Mouse (Mus musculus) adipocyte (in vitro differentiated cells): ENCODE measurements around the gene Rpl13a.
"Not testable (repeated sequence)": the region's sequence is repeated elsewhere in the genome, so short reads cannot be mapped to it uniquely, and the experiment has no call there.

Source experiments
- DNase-seq: peaks from one replicate; pipeline ENCODE4 v3.0.0-alpha.2; 2016; ENCODE audit warnings: low spot score

The Rpl13a gene

DNA sequence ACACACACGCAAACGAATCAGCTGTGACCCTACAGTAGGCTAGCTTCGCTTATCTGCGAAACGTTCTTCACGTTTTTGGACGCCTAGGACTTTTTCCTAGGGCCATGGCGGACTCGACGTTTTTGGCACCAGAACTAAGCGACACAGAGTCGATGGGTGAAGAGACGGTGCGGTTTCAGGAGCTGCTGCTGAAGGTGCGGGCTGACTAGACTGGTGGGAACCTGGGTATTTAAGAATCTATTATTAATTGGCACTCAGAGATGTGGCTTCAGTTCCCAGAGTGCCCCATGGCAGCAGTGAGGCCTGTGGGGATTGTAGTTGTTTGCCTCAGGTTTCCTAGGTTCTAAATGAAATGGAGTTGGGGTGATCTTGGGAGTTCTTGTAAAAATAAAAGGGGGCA is 27.6 kb upstream of the Rpl13a start:
- DNase-seq = no peak

DNA sequence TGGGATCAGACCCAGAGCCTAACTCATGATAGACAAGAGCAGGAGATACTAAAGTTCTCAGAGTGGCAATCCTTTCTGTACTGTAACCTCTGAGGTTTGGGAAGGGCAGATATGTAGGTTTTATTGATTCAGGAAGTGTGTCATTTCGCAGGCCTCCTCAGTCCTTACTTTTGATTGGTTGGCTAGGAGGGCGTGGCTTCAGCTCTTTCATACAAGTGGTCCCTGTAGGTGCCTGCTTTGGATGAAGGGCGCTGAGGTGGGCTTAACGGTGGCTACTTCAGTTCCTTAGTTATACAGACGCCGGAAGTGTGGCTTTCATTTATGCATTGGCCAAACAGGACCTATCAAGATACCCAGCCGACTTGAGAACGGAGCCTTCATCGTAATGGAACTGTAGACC is 27.0 kb upstream of the Rpl13a start:
- no peak for DNase-seq

DNA sequence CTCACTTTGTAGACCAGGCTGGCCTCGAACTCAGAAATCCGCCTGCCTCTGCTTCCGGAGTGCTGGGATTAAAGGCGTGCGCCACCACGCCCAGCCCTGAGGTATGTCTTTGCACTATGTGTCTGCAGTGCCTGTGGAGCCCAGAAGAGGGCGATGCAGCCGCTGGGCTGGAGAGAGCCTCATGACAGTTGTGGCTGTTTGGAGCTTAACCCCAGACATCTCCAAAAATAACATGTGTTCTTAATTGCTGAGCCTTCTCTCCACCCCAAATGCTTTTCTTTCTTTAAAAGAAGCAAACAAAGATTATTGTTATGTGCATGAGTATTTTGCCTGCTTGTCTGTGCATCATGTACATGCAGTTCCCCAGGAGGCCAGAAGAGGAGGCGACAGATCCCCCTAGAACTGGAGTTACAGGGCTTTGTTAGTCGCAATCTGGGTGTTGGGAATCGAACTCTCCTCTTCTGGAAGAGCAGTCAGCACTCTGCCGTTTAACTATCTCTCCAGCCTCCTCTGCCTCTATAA is 26.5 kb upstream of the Rpl13a start:
- DNase-seq = peak; percentile 62

DNA sequence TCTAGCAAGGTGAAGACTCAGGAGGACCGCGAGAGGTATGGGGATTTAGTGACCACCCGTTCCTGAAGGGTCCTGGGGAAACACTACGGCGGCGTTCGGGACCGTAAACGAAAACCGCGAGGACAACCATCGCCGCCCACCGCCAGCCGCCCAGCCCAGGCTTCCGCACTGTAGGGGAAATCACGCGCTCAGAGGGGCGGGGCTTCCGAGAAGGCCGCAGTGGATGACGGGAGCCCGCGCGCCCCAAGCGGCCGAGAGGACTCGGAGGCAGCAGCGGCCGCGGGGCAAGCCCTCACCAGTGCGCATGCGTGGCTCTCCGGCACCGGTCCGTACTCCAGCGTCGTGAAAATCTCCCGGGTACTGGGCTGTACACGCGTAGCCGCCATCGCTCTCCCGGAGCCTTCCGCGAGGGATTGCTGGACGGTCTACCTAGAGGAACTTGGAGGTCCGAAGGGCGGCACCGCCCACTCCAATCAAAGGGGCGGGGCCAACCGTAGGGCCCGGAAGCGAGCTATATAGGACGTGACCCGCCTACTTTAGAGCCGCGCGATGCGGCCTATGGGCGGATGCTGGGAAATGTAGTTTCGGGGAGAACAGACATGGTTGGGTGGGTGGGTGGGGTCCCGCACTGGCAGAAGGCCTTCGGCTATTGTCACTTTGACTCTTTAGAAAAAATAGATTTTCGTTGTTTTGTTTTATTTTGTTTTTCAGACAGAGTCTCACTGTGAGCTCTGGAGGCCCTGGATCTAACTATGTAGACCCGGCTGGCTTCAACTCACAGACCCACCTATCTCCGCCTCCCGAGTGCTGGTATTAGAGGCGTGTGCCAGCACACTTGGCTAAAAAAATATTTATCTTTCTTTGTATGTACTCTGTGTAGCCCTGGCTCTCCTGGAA is 25.8 kb upstream of the Rpl13a start, which contains the start of the genes Pih1d1 and Aldh16a1:
Gene Pih1d1, plus strand, starts transcription at position 208 of the 897 bp plus-strand sequence.
Gene Aldh16a1, minus strand, starts transcription at position 489 of the 897 bp plus-strand sequence.
- DNase-seq = peak; percentile 93

DNA sequence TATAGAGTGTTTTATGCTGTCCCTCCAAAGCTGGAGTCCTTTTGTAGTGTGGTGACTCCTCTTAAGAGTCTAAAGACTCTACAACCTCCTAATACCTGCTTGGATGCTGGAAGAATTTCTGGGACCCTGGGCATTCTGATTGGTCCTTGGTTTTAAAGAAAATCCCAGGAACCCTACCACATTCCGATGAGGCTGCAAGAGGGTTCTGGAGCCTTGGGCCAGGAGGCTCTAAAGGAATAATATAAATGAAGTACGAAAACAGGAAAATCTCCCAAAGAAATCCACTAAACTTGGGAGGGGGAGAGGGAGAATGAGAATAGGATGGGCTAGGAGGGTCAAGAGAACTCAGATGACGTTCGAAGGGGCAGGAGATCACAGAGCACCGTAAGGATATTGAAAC is 25.0 kb upstream of the Rpl13a start:
- peak; percentile 8 for DNase-seq

DNA sequence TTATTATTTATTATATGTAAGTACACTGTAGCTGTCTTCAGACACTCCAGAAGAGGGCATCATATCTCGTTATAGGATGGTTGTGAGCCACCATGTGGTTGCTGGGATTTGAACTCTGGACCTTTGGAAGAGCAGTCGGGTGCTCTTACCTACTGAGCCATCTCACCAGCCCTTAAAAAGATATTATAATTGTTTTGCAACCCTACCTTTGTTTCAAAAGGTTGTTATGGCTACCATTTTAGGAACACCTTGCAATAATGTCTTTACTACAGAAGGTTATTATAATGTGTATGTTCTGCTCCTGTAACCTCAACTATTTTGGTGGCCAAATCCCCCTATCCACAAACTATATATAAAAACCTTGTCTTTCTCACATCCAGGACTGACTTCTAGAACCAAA is 24.5 kb upstream of the Rpl13a start:
- DNase-seq = not testable (repeated sequence)

DNA sequence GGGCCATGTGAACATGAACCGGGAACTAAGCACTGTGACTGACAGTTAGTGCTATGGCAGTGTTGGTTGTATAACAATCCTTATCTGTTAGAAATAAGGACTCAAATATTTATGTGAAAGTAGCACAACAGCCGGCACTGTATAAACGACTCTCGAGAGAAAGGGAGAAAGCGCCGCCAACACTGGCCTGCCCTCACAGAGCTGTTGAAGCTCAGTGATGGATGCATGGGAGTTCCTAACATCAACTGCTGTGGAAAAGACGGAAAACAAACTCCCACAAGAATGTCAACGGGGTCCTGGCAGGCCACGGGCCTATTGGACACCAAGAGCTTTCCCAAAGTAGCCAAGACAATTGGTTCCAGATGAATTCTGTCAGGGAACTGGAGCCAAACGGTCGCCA is 22.7 kb upstream of the Rpl13a start:
- DNase-seq = peak; percentile 56

DNA sequence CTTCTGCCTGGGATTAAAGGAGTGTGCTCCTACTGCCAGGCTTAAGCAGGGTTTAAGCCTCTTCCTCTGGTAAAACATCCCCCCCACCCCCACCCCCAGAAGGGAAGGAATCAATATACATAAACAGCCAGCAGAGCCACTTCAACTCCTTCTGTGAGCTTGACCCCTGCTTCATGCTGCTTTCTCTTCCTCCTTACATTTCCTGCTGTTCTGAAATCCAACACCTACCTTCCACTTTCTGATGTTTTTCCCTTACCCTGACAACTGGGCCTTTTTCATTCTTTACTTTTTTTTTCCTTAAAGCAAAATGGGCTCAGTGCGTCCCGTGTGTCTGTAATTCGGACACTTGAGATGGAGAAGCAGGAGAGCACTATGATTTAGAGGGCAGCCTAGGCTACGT is 21.8 kb upstream of the Rpl13a start:
- no peak for DNase-seq

DNA sequence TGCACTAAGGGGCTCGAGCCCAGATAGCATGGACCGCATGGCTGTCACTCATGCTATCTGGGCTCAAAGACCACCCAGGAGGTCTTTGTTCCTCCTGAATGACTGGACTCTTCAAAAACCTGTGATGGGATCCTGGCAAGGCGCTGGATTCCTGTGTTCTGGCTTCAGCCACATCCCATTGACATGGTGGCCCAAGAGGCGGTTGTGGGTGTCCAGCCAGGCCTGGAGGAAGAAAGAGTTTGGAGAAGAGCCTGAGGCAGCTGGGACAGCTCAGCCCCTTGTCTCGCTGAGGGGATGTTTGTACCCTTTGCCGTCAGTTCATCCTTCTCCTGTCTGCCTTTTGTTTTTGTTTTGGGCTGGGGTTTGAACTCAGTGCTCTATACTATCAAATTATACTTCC is 21.0 kb upstream of the Rpl13a start:
- no peak for DNase-seq

DNA sequence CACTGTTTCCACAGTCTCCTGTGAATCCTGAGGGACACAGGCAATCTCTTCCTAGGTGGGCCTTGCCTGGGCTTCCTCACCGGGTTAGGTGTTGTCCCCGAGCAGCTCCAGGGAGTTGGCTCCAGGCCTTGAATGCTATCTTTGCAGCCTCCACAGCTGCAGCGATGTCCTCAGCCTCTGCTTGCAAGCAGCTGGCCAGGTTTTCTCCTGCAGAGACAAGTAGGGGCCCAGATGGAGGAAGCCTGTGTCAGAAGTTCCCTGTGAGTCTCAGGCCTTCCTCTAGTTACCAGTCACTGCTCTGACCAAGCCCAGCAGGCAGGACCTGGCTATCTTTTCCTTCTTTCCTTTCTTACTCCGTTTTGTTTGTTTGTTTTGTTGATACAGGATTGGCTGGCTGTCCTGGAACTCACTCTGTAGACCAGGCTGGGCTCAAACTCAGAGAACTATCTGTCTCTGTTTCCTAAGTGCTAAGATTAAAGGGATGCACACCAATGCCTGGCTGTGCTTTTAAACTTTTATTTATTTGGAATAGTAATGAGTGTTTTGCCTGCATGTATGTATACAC is 20.1 kb upstream of the Rpl13a start:
- DNase-seq = no peak

DNA sequence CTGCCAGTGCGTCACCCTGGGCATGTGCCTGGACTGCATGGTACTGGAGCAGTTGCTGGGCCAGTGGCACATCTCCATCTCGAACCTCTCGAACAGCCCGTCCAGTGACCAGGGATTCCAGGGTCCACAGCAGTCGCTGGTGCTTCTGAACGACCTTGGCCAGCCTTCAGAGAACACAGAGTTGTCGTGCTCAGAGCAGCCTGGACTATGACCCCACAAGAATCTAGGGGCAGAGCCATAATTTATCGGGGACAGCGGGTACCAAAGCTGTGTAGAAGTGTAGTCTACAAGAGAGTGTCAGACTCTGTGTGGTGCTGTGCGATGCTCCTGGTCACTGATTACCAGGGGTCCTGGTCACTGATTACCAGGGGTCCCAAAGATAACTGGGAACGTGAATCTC is 19.3 kb upstream of the Rpl13a start:
- no peak for DNase-seq

DNA sequence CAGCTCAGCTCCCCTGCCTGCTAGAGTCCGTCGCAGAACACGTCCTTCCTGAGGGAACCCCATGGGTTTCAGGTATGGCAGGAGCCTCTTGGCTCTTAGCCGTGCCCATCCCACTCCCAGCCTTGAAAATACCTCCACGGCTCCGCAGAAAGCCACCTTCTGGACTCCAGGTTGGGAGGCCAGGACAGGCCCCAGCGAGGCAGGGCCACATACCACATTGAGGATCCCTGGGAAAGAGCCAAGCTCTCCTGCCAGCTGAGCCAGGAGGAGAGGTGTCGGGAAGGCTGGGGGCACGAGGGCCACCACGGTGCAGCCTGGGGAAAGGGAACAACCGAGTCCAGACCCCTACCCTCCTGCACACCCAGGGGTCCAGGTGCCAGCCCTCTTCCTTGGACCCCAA is 18.7 kb upstream of the Rpl13a start:
- no peak for DNase-seq

DNA sequence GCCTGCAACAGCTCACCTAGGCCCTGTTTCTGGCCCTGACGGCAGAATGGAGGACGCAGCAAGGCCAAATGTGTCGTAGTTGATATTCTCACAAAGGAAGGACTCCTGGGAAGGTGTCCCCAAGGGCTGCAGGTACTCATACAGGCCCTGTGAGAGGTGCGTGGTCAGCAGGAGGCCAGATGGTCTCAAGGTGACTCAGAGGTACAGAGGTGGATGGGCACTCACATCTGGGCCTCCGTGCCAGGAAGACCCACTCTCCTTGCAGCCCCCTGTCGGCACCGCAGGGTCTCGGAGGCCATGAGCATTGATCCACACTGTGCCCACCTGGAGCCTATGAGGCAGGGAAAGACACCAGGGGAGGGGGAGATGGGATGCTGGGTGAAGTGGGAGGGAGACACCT is 16.9 kb upstream of the Rpl13a start:
- DNase-seq = no peak

DNA sequence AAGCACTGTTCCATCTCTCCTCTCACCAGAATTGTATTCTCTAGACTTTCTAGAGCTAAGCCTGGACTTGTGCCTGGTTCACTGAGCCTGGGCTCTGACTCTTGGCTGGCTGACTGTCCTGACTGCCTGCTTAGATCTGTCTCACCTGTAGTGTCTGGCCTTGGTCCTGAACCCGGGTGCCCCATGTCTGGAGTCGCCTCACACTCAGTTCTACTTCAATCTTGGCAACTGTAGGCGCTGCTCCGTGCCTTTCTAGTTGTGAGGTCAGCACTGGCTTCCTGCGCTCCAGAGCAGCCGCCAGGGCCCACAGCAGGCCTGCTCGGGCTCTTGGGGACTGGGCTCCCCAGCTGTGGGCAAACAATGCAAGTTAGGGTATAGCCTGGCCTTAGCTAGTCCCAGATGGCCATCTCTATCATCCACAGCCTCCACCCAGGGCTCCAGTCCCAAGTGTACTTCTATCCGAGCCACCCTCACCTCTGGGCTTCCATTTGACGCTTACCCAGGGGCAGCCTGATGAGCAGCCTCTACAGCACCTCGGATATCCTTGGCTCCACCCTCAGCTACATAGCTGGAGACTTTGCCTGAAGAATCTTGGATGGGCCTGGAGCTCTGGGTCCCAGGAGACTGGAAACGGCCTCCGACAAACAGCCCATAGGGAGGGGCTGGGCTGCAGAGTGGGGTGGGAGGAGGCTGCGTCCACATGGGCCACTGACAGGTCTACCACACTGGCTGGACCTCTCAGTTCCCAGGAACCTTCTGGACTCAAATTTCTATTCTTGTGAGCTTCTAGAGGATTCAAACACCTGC is 16.0 kb upstream of the Rpl13a start:
- no peak for DNase-seq

DNA sequence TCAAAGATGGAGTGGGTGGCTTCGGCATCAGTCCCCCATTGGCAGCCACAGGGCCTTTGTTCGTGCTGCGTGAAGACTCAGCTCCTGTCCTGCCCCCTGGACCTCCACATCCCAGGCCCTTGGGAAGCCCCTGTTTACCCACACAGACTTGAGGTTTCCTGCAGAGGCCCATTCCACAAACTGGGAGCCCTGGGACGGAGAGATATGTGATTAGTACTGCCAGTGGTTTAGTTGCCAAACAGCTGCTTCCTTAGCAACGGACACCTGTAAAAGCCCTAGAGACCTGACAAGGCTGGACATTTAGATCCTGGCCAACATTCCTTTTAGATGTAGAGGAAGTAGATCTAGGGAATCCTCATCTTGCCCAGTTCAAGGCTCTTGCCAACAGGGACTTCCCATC is 13.4 kb upstream of the Rpl13a start:
- no peak for DNase-seq

DNA sequence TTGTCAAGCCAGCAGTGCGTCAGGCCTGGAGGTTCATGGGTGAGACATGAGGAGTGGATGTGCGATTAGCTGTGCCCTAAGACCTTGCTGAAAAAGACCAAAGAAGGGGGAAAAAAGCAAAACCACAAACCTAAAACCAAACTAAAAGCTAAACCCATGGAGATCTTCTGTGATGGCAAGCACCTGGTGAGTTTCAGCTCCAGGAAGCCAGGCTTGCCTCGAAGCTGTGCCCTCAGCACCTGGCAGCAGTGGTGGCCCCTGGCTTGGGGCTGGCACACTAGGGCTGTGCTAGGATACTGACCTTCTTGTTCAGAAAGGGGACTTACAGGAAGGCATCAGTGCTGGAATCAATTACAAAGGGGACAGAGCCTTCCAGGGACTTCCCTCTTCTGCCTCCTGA is 12.8 kb upstream of the Rpl13a start:
- DNase-seq = no peak

DNA sequence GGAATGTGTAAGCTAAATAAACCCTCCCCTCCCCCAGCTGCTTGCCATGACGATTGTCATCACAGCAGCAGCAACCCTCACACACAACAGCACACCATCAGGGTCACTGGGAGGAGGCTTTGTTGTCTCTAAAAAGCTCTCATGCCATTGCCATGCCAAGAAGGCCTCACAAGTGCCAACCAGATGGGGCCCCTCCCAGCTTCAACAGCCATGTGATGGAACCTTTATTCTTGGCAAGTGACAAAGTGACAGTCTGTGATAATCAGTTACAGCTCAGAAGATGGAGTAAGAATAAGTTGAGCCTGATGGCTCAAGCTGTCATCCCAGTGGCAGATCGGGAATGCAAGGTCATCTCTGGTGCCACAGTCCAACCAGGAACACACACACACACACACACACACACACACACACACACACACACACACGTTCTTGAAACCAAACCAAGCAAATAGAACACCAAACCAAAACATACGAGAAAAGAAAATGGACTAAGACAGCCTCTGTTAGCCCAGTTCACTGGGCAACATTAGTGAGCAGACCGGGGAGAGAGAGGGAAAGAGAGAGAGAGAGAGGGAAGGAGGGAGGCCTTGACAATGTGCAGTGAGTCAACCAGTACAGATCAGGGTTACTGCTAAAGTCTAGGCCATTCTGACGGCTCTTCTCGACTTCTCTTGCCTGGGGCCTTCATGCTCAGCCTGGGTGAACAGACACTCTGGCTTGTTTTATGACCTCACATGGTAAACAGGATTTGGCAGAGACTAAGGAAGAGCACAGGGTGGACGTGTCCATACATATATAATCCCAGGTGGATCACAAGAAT is 11.6 kb upstream of the Rpl13a start:
- no peak for DNase-seq

DNA sequence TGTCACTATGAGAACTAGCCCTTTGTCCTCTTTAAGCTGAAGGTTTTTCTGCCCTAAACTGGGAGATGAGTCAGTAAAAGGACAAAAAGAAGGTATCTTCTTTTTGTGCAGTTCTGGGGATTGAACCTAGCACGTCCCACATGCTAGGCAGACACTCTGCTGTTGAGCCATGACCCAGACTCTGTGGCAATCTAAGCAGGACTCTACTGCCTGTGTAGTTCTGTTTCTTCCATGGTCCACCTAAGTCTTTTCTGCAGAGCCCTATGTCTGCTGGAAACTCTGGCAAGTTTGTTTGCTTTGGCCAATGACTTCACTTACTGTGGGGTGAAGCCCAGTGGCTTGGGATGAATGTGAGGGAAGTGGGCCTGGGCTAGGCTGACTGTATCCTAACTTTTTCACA is 9.8 kb upstream of the Rpl13a start:
- DNase-seq = peak; percentile 19

DNA sequence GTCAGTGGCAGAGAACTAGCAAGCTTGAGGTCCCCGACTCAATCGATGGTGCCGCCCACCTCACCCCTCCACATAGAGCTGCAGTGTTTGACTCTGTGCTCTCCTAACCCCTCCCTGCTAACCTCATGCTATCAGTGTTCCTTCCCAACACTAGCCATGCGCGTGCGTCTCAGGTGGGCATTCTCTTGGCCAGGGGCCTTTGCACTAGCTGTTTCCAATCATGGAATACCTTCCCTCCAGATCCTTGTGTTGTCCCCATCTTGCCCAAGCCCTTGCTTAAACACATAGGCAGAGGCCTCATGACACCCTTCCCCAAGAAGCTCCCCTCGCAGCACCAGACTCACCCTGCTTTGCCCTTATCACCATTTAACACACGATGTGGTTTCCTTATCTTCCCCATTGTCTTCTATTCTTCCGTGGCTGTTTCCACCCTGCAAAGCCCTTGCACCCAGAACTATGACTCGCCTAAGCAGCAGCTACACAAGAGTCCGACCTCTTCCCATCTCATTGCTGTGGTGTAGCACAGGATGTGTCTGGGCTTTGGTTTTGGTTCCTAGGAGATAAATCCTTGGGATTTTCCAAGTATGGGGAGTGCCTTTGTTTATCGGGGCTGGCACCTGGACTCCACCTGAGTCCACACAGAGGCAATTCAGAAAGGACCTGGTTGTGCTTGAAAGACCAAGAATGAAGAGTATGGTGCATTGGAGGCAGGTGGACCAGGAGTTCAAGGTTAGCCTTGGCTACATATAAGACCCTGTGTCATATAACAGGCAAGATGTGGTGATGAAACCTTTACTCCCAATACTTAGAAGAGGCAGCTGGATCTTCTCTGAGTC is 8.8 kb upstream of the Rpl13a start:
- no peak for DNase-seq

DNA sequence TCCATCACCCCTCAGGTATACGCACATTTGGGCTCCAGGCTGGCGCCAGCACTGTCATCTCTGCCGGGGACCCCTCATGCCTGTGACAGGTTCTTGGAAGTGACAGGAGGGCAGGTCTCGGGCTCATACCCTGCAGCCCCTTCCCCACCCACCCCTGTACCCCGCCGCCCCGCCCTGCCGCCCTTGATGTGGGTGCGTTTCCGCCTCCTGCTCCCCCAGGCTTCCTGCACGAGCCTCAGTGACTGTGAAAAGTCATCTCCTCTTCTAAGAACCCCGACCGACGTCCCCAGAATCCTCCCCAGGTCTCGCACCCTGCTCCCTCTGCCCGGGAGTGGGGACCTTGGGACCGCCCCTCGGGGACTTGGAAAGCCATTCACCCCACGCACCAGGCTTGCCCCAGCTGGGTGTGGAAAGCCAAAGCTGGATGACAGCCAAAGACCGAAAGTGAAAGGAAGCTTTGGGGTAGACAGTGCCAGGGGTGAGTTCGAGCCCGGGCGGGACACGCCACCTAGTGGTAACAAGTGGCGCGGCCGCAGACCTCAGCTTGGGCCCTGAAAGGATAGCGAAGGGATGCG is 7.5 kb upstream of the Rpl13a start, which contains the start of the genes Gm45713 and Flt3l:
Gene Gm45713, minus strand, starts transcription at position 239 of the 575 bp plus-strand sequence.
Gene Flt3l, minus strand, starts transcription at position 440 of the 575 bp plus-strand sequence.
- DNase-seq = peak; percentile 91
